Mouse (Mus musculus) cortical plate, adult 2 months (tissue): ENCODE results near the gene Ccin.

ENCODE experiments used
- CTCF ChIP-seq: fragments of 200-500 bp; IDR thresholded peaks from 2 replicates; pipeline ENCODE4 v1.5.1; 2011; ENCODE audit warnings: mild to moderate bottlenecking, control low read depth, low read length; ENCODE audit not compliant: insufficient read depth; ENCODE audit errors: extremely low read depth
- POLR2A ChIP-seq: fragments of 200-500 bp; IDR thresholded peaks from 2 replicates; pipeline ENCODE4 v1.6.1; 2011; ENCODE audit warnings: mild to moderate bottlenecking, low read length, control low read depth; ENCODE audit not compliant: insufficient read depth; ENCODE audit errors: extremely low read depth

DNA sequence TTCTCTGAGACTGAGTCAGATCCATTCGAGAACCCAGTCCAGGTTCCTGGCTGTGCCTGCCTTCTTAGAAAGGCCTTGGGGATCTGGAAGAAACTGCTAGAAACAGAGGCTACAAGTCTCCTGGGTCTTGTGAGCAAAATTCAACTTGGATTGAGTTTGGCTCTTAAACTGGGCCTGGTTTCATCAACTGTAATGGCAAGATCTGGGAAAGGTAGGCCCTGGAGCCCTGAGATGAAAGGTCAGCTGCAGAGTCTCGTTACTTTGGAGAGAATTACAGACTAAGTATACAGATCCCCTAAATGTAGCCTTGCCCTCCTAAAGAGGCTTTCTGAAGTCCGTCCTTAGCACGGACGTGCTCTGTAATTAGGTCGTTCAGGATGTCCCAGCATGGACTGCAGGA lies 42.3 kb downstream of the Ccin start:
- TF ChIP-seq POLR2A = no peak
- TF ChIP-seq CTCF = no peak
